Mouse (Mus musculus) hindbrain, embryonic 11.5 days (tissue): ENCODE measurements around the gene Clstn3. TPM values are rescaled to one million over a fixed set of nuclear protein-coding genes. Genes with fewer than 3 reads are reported as not detected.
"Not testable (repeated sequence)": the region's sequence is repeated elsewhere in the genome, so short reads cannot be mapped to it uniquely, and the experiment has no call there.

Experiments used
- ATAC-seq: fragments of 200-750 bp; cut with Nextera tagmentation; 2 replicates; pipeline ENCODE4 v1.8.0; 2017; ENCODE audit warnings: mild to moderate bottlenecking, moderate TSS enrichment, moderate library complexity; ENCODE audit not compliant: low FRiP score
- DNase-seq: peaks from one replicate; pipeline ENCODE4 v3.0.0-alpha.2; 2015; ENCODE audit warnings: low spot score
- H3K27ac ChIP-seq: fragments of 300-500 bp; sonication (generic); 2 replicates; pipeline ENCODE4 v1.5.1; 2014; ENCODE audit warnings: mild to moderate bottlenecking, low read depth, low read length
- H3K27me3 ChIP-seq: fragments of 300-500 bp; sonication (generic); 2 replicates; pipeline ENCODE4 v1.6.1; 2014; ENCODE audit warnings: mild to moderate bottlenecking, low read length, moderate library complexity, mixed read lengths; ENCODE audit not compliant: control insufficient read depth, insufficient read depth
- H3K36me3 ChIP-seq: fragments of 300-500 bp; sonication (generic); 2 replicates; pipeline ENCODE4 v1.6.1; 2014; ENCODE audit warnings: mild to moderate bottlenecking, low read length, moderate library complexity, mixed read lengths; ENCODE audit not compliant: control insufficient read depth, insufficient read depth
- H3K4me1 ChIP-seq: fragments of 300-500 bp; sonication (generic); replicated peaks from 2 replicates; pipeline ENCODE4 v1.6.1; 2014; ENCODE audit warnings: low read length, mixed read lengths; ENCODE audit not compliant: control insufficient read depth, insufficient read depth
- H3K4me2 ChIP-seq: fragments of 300-500 bp; sonication (generic); replicated peaks from 2 replicates; pipeline ENCODE4 v1.6.1; 2014; ENCODE audit warnings: mild to moderate bottlenecking, low read depth, low read length
- H3K4me3 ChIP-seq: fragments of 300-500 bp; sonication (generic); 2 replicates; pipeline ENCODE4 v1.5.1; 2014; ENCODE audit warnings: low read depth, low read length
- H3K9ac ChIP-seq: fragments of 300-500 bp; sonication (generic); 2 replicates; pipeline ENCODE4 v1.6.1; 2014; ENCODE audit warnings: low read depth, low read length
- H3K9me3 ChIP-seq: fragments of 300-500 bp; sonication (generic); 2 replicates; pipeline ENCODE4 v1.6.1; 2016; ENCODE audit warnings: low read length; ENCODE audit not compliant: control insufficient read depth
- WGBS: fragments of 180-500 bp; shearing (Covaris S2); extraction: QIAGEN DNeasy Blood & Tissue Kit; methylation state at CpG from one replicate; pipeline ENCODE4 v1.1.7; 2014; 5-methylcytosine and 5-hydroxymethylcytosine counted together
- polyA plus RNA-seq: library from polyadenylated mRNA; unstranded; fragments of >200 nt; fragmentation: Nextera tagmentation; extraction: Ambion mirVana; gene quantifications from 2 replicates; pipeline ENCODE4 v1.2.1, GENCODE M21; 2014

The Clstn3 gene
- polyA plus RNA-seq, 1 experiment from 2014 or later, result 10.2 TPM

DNA sequence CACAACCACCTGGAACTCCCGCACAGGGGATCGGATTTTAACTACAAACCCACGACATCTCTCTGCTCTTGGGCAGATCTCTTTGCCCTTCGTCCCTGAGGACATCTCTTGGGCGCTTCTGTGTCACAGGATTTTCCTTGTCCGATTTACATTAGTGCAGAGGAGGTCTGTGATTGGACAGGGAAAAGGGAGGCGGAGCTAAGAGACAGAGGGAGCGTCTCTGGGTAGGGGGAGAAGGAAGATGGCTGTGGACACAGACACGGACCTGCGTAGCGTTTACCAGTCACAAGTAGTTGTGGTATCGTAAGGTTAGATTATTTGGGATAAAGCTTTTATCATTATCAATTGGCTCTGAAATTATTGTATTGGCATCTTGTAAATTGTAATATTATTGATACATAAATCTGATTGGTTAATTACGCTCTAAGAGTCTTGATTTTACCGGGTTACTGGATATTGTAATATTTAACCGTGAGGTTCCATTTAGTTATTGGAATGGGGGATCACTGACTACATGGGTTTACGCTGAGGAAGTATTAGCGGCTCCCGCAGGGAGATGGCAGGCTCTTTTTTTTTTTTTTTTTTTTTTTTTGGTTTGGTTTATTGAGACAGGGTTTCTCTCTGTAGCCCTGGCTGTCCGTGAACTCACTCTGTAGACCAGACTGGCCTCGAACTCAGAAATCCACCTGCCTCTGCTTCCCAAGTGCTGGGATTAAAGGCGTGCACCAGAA lies 21.0 kb upstream of the Clstn3 start:
- no peaks in the 10 kb centered on the region for H3K36me3 ChIP-seq
- 31% methylated on average over 21 of the region's 21 CpGs for WGBS
- H3K9me3 ChIP-seq, result no peaks in the 10 kb centered on the region
- peak overlapping the region; percentile 26 for H3K4me2 ChIP-seq
- H3K4me3 ChIP-seq, result no peak overlapping the region
- no peak overlapping the region for H3K27ac ChIP-seq
- ATAC-seq (peak; percentile 90), DNase-seq (peak; percentile 63)
- no peaks in the 10 kb centered on the region for H3K4me1 ChIP-seq
- no peaks in the 10 kb centered on the region for H3K27me3 ChIP-seq
- no peak overlapping the region for H3K9ac ChIP-seq

DNA sequence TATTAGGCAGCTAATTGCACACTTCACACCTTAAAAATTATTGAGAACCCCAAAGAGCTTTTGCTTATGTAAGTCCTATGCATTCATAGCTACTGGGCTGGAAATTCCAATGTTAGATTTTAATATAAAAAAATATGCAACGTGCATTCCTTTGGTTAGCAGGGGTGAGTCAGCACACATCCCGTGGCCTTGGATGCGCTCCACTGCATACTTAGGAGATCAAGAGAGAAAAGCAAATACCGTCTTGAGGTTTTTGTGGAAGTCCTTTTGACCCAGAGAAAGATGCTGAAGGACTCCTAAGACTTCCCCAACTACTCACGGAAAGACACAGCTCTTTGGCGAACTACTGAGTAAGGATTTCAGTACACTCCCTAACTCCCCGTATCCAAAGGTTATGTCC lies 20.3 kb upstream of the Clstn3 start:
- 91% methylated on average over 7 of the region's 7 CpGs for WGBS
- 0 out of 2 replicates have a peak, but pooled peaks have one; percentile 1 for ATAC-seq
- H3K4me3 ChIP-seq, result no peak overlapping the region

DNA sequence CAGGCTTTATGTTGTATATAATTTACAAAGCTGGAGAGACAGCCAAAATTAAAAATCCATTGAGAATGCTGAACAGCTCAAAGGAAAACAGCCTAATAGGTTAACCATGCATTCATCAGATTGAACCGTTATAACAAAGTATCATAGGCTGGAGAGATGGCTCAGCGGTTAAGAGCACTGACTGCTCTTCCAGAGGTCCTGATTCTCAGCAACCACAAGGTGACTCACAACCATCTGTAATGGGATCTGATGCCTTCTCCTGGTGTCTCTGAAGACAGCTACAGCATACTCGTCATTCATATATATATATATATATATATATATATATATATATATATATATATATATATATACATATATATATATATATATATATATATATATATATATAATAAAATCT lies 19.2 kb upstream of the Clstn3 start:
- not testable (repeated sequence) for H3K27ac ChIP-seq, H3K27me3 ChIP-seq, H3K4me1 ChIP-seq, H3K9me3 ChIP-seq, H3K9ac ChIP-seq, DNase-seq, ATAC-seq, H3K36me3 ChIP-seq, H3K4me3 ChIP-seq, H3K4me2 ChIP-seq
- 87% methylated on average over 3 of the region's 3 CpGs for WGBS

More for the DNA sequence above, 20.3 kb upstream of the Clstn3 start:
- Histone ChIP-seq H3K4me2 (no peak overlapping the region), H3K27ac (no peak overlapping the region), H3K9me3 (no peaks in the 10 kb centered on the region), H3K36me3 (no peaks in the 10 kb centered on the region), H3K9ac (no peak overlapping the region), H3K27me3 (no peaks in the 10 kb centered on the region), H3K4me1 (no peaks in the 10 kb centered on the region)
- no peak for DNase-seq

DNA sequence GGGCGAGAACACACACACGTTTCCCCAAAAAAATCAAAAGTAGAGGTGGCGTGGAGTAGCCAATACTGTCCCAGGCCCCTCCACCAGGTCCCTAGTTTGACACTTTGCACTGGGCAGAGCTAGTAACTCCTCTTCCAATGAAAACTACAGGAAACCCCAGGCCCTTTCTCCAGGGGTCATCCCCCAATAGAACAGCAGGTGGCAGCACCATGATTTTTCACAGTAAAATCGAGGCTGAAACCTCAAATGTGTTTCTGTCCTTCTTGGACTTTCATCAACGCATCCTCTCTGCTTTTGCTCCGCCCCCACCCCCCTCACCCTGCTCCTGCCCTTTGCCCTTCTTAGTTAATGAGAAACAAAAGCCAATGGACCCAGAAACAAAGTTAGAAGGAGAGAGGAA lies 17.0 kb upstream of the Clstn3 start:
- H3K27me3 ChIP-seq, result no peaks in the 10 kb centered on the region
- WGBS, result 18% methylated on average over 6 of the region's 6 CpGs
- H3K4me3 ChIP-seq, result no peak overlapping the region
- no peak overlapping the region for H3K27ac ChIP-seq
- H3K9me3 ChIP-seq, result no peaks in the 10 kb centered on the region
- H3K4me2 ChIP-seq, result no peak overlapping the region
- H3K9ac ChIP-seq, result no peak overlapping the region
- H3K36me3 ChIP-seq, result no peaks in the 10 kb centered on the region
- no peak for ATAC-seq
- H3K4me1 ChIP-seq, result no peaks in the 10 kb centered on the region
- peak; percentile 73 for DNase-seq

DNA sequence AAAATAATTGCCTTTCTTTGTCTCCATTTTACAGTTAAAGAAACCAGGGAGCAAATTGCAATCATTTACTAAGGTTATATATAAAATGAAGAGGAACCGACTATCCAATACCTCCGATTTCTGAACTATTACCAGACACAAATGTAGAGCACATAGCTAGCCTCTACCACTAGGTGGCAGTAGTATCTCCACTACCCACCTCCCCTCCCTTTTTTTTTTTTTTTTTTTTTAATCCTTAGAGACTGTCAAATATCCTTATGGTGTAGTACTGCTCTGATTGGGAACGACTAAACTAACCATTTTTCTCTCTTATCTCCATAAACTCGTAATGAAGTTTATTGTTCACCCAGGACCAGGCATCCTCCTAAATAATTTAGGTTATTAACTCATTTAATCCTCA lies 15.7 kb upstream of the Clstn3 start:
- no peaks in the 10 kb centered on the region for H3K27me3 ChIP-seq
- no peaks in the 10 kb centered on the region for H3K36me3 ChIP-seq
- 58% methylated on average over 4 of the region's 4 CpGs for WGBS
- H3K4me2 ChIP-seq, result no peak overlapping the region
- no peak for ATAC-seq
- no peak overlapping the region for H3K4me3 ChIP-seq
- H3K9me3 ChIP-seq, result no peaks in the 10 kb centered on the region
- no peak overlapping the region for H3K27ac ChIP-seq
- peak; percentile 49 for DNase-seq
- no peak overlapping the region for H3K9ac ChIP-seq
- H3K4me1 ChIP-seq, result no peaks in the 10 kb centered on the region

DNA sequence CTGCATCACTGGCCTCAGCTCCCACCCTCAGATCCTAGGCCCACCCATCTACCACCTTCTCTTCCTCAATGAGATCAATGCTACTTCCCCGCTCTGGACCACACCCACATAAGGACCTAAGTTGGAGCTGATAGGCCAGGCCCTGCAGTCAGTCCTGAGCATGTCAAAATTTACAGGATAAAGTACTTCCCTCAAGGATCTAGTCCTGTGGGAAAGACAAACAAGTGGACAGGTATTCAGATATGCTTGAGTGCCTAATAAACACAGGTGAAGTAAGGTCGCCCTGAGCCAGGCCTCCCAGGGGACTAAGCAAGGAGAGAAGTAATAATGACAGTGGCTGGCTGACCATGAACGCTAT lies 15.0 kb upstream of the Clstn3 start:
- Histone ChIP-seq H3K4me3 (no peak overlapping the region), H3K9me3 (no peaks in the 10 kb centered on the region), H3K36me3 (no peaks in the 10 kb centered on the region), H3K27me3 (no peaks in the 10 kb centered on the region), H3K4me1 (no peaks in the 10 kb centered on the region), H3K9ac (no peak overlapping the region), H3K27ac (no peak overlapping the region), H3K4me2 (no peak overlapping the region)
- WGBS, result 90% methylated on average over 3 of the region's 3 CpGs
- ATAC-seq (no peak), DNase-seq (no peak)

DNA sequence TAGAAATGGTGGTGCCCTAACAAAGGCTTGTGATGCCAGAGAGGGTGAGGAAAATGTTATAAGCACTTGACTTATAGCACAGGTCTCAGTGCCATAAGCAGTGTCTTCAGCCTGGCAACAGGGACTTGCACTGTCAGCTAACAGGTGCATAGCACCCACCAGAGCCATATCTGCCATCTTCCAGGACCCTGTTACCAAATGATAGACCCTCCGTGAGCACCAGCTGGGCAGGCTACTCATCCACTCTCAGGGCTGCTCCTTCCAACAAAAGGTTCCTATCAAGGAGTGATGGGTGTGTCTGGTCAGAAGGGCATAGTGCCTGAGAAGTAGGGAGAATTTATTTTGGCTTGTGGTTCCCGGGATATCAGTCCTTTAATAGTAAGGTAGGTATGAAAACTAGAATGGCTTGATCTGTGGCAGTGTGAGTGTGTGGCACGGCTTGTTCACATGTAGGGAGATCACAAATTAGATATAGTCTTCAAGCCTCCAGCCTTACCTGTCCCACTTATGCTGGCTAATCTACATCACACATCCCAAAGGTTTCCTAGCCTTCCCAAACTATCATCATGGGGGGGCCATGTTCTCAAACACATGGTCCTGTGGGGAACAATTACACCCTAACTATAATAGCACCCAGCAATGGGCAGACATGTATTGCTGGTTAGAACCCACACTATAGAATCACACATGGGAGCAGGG lies 14.4 kb upstream of the Clstn3 start:
- Histone ChIP-seq H3K4me2 (no peak overlapping the region), H3K4me1 (no peaks in the 10 kb centered on the region), H3K4me3 (no peak overlapping the region), H3K27me3 (no peaks in the 10 kb centered on the region), H3K9me3 (no peaks in the 10 kb centered on the region), H3K27ac (no peak overlapping the region), H3K9ac (no peak overlapping the region), H3K36me3 (no peaks in the 10 kb centered on the region)
- ATAC-seq (no peak), DNase-seq (no peak)
- 84% methylated on average over 3 of the region's 3 CpGs for WGBS

DNA sequence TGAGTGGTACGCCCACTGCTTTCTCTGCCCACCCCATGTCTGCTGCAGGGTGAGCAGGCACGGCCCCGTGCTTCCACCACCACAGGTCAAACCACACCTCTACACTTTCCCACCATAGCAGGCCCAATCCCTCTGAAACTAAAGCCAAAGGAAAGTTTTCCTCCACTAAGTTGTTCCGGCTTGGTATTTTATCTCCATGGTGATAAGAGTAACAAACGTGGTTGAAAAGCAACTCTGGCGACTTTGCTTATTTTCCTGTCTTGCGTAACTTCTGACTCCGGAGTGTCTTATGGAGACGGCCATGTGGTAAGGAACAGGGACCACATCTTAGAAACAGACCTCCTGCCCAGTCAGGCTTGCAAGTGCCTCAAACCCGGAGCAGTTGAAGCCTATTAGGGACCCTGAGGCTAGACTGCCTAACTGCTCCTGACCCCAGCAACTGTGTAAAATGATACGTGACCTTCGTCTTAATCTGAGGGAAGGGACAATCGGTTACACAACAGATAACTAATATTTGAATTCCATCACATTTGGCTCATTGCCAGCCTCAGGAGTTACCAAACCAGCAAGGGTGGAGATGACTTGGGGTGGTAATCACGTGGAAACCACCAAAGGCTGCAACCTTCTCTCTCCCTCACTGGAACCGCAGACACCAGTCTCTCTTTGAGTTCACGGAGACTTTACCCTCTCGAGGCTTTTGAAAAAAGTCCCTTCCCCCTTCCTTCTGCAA lies 13.5 kb upstream of the Clstn3 start:
- Histone ChIP-seq H3K4me3 (no peak overlapping the region), H3K27ac (no peak overlapping the region), H3K36me3 (no peaks in the 10 kb centered on the region), H3K9me3 (no peaks in the 10 kb centered on the region), H3K4me1 (no peaks in the 10 kb centered on the region), H3K27me3 (no peaks in the 10 kb centered on the region), H3K4me2 (no peak overlapping the region), H3K9ac (no peak overlapping the region)
- WGBS, result 77% methylated on average over 17 of the region's 17 CpGs
- DNase-seq, result no peak
- no peak for ATAC-seq
